Mouse (Mus musculus) cerebellum, adult 2 months (tissue): Measurements from ENCODE around the gene Ccdc40. TPM values are rescaled to one million over a fixed set of nuclear protein-coding genes. Genes with fewer than 3 reads are reported as not detected.

ENCODE experiments used
- DNase-seq, 2 experiments: peaks; one replicate each; pipeline ENCODE4 v3.0.0; 2021
- H3K27ac ChIP-seq: fragments of 200-500 bp; 2 replicates; pipeline ENCODE4 v1.5.1; 2012; ENCODE audit warnings: low read length, control low read depth, inconsistent platforms; ENCODE audit not compliant: insufficient read depth
- H3K27me3 ChIP-seq: fragments of 200-500 bp; 2 replicates; pipeline ENCODE4 v1.6.1; 2012; ENCODE audit warnings: inconsistent platforms, mild to moderate bottlenecking, low read length, moderate library complexity; ENCODE audit not compliant: control insufficient read depth, insufficient read depth
- H3K4me1 ChIP-seq: fragments of 200-500 bp; 2 replicates; pipeline ENCODE4 v1.6.1; 2011; ENCODE audit warnings: low read length; ENCODE audit not compliant: control insufficient read depth, insufficient read depth
- H3K4me3 ChIP-seq: fragments of 200-500 bp; replicated peaks from 2 replicates; pipeline ENCODE3; 2011; ENCODE audit warnings: mild to moderate bottlenecking, low read depth, low read length, control low read depth; ENCODE audit not compliant: insufficient read depth
- CTCF ChIP-seq: fragments of 200-500 bp; IDR thresholded peaks from 2 replicates; pipeline ENCODE4 v1.5.1; 2011; ENCODE audit warnings: low read depth, mild to moderate bottlenecking, control low read depth, low read length, moderate library complexity, borderline replicate concordance; ENCODE audit not compliant: insufficient read depth
- POLR2A ChIP-seq: fragments of 200-500 bp; IDR thresholded peaks from 2 replicates; pipeline ENCODE4 v1.6.1; 2011; ENCODE audit warnings: low read length, control low read depth, borderline replicate concordance; ENCODE audit not compliant: insufficient read depth
- WGBS: fragments of 180-500 bp; shearing (Covaris S2); methylation state at CpG from one replicate; pipeline ENCODE4 v1.1.7; 2018; 5-methylcytosine and 5-hydroxymethylcytosine counted together
- polyA plus RNA-seq: library from polyadenylated mRNA; depleted of rRNA; stranded (reverse); fragments of >200 nt; gene quantifications from 2 replicates; pipeline ENCODE4 v1.2.3, GENCODE M21; 2012

Ccdc40 gene
- polyA plus RNA-seq, 1 experiment = 2.4 TPM

- no peak overlapping the region for H3K4me3 ChIP-seq
- no peaks in the 10 kb centered on the region for H3K27me3 ChIP-seq
- WGBS = 21% methylated on average over 4 of the region's 4 CpGs
- no peak for DNase-seq
- H3K27ac ChIP-seq = 0 out of 2 replicates have a peak overlapping the region, but pooled peaks have one; percentile 62
- no peak for TF ChIP-seq CTCF
- no peak for TF ChIP-seq POLR2A
- peaks cover 26% of the 10 kb centered on the region for H3K4me1 ChIP-seq
These were observed 29.2 kb upstream of the Ccdc40 start for GRCm38 (mm10) chr11:119199233-119199601.

GRCm38 (mm10) chr11:119203423-119203822 lies 24.9 kb upstream of the Ccdc40 start:
- 50% methylated on average over 5 of the region's 5 CpGs for WGBS
- Histone ChIP-seq H3K27ac (no peak overlapping the region), H3K27me3 (no peaks in the 10 kb centered on the region), H3K4me1 (peaks cover 34% of the 10 kb centered on the region), H3K4me3 (no peak overlapping the region)
- TF ChIP-seq POLR2A (no peak), CTCF (peak; percentile 78)
- peak in 1 of 2 experiments; percentile 58 for DNase-seq

GRCm38 (mm10) chr11:119205738-119206137 lies 22.6 kb upstream of the Ccdc40 start:
- H3K4me1 ChIP-seq = peaks cover 44% of the 10 kb centered on the region
- no peak overlapping the region for H3K27ac ChIP-seq
- H3K4me3 ChIP-seq = no peak overlapping the region
- DNase-seq = no peak
- WGBS = 77% methylated on average over 10 of the region's 10 CpGs
- TF ChIP-seq POLR2A (no peak), CTCF (0 out of 2 replicates have a peak, but pooled peaks have one; percentile 15)
- no peaks in the 10 kb centered on the region for H3K27me3 ChIP-seq

GRCm38 (mm10) chr11:119206562-119206961 lies 21.8 kb upstream of the Ccdc40 start:
- peak; percentile 94 for TF ChIP-seq CTCF
- TF ChIP-seq POLR2A = no peak
- DNase-seq = peak; percentile 81 to 87
- WGBS = 11% methylated on average over 5 of the region's 5 CpGs
- H3K27ac ChIP-seq = no peak overlapping the region
- H3K4me1 ChIP-seq = peaks cover 44% of the 10 kb centered on the region
- H3K27me3 ChIP-seq = no peaks in the 10 kb centered on the region
- no peak overlapping the region for H3K4me3 ChIP-seq

- TF ChIP-seq POLR2A = no peak
- no peak for TF ChIP-seq CTCF
- Histone ChIP-seq H3K27me3 (no peaks in the 10 kb centered on the region), H3K4me3 (no peak overlapping the region), H3K4me1 (peaks cover 46% of the 10 kb centered on the region), H3K27ac (no peak overlapping the region)
- no peak for DNase-seq
- 21% methylated on average over 6 of the region's 6 CpGs for WGBS
These were observed 20.4 kb upstream of the Ccdc40 start for GRCm38 (mm10) chr11:119207986-119208385.

- Histone ChIP-seq H3K4me3 (peak overlapping the region; percentile 1), H3K27ac (peak overlapping the region; percentile 31), H3K4me1 (peaks cover 52% of the 10 kb centered on the region), H3K27me3 (no peaks in the 10 kb centered on the region)
- TF ChIP-seq CTCF (no peak), POLR2A (no peak)
- DNase-seq = no peak
- WGBS = 31% methylated on average over 20 of the region's 20 CpGs
These were observed 19.5 kb upstream of the Ccdc40 start for GRCm38 (mm10) chr11:119208870-119209370.

- TF ChIP-seq CTCF (no peak), POLR2A (no peak)
- DNase-seq = peak; percentile 75 to 82
- Histone ChIP-seq H3K4me3 (peak overlapping the region; percentile 47), H3K27ac (peak overlapping the region; percentile 31), H3K4me1 (peaks cover 57% of the 10 kb centered on the region), H3K27me3 (no peaks in the 10 kb centered on the region)
- WGBS = 12% methylated on average over 10 of the region's 10 CpGs
These were observed 18.9 kb upstream of the Ccdc40 start for GRCm38 (mm10) chr11:119209371-119210025.
